Mouse (Mus musculus) kidney, adult 2 months (tissue): ENCODE data around the gene Cntfr.

Experiments used
- CTCF ChIP-seq: fragments of 200-500 bp; conservative IDR thresholded peaks from 2 replicates; pipeline ENCODE4 v1.5.1; 2011; ENCODE audit warnings: low read depth, mild to moderate bottlenecking, control low read depth, low read length, moderate library complexity, mixed read lengths; ENCODE audit not compliant: insufficient read depth, insufficient read length
- POLR2A ChIP-seq: fragments of 200-500 bp; IDR thresholded peaks from one replicate; pipeline ENCODE4 v1.6.1; 2011; ENCODE audit warnings: low read depth, low read length, control low read depth

- TF ChIP-seq POLR2A (no peak), CTCF (no peak)
Measured at GRCm38 (mm10) chr4:41662723-41663122, 34.2 kb downstream of the Cntfr start.
